Mouse (Mus musculus) ES-Bruce4 (cell line): ENCODE measurements around the gene Hcn2.

Experiments used
- CTCF ChIP-seq: IDR thresholded peaks from one replicate; pipeline ENCODE4 v1.8.1; 2011; ENCODE audit warnings: low read depth, low read length
- EP300 ChIP-seq: IDR thresholded peaks from 2 replicates; pipeline ENCODE4 v1.6.1; 2011; ENCODE audit warnings: low read depth, low read length; ENCODE audit not compliant: insufficient read depth
- POLR2A ChIP-seq: IDR thresholded peaks from one replicate; pipeline ENCODE4 v1.8.1; 2011; ENCODE audit warnings: low read length; ENCODE audit not compliant: insufficient read depth

GRCm38 (mm10) chr10:79707759-79708158, 8.7 kb upstream of the Hcn2 start:
- no peak for TF ChIP-seq EP300
- peak; percentile 36 for TF ChIP-seq CTCF
- TF ChIP-seq POLR2A: no peak
